Mouse (Mus musculus): ENCODE measurements around the gene Gm49388. TPM values are rescaled to one million over a fixed set of nuclear protein-coding genes. Genes with fewer than 3 reads are reported as not detected.

Gene Gm49388
- polyA plus RNA-seq, 1 experiment from 2014 or later, result not detected

DNA sequence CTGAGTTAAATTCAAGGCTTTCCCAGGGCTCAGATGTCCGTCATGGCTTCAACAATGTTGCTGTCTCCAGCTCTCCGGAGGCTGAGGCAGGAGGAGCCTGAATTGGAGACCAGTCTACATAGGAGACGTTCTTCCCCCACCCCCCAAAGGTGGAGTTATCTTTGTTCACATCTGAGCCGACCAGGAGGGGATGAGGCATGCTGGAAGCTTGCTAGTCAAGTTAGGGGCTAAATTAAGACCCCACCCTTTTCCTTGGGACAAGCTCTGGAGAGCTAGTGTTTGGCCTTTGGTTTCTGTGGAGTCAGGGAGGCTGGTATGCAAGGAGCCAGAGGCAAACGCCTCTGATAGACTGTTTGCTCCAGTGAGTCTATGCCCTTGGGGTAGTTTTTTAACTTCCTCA lies 32.2 kb upstream of the Gm49388 start:
- Histone ChIP-seq H3K27ac (0 out of 2 replicates have a peak overlapping the region, but pooled peaks have one; percentile 4), H3K36me3 (peaks cover 97% of the 10 kb centered on the region), H3K9me3 (no peaks in the 10 kb centered on the region), H3K27me3 (no peaks in the 10 kb centered on the region), H3K9ac (no peak overlapping the region), H3K4me1 (peaks cover 47% of the 10 kb centered on the region), H3K4me3 (no peak overlapping the region), H3K4me2 (no peak overlapping the region)
- no peak for ATAC-seq (ENCODE audit: insufficient number of reproducible peaks, low FRiP score, low TSS enrichment, low read depth)
- WGBS, result 62% methylated on average over 5 of the region's 5 CpGs

DNA sequence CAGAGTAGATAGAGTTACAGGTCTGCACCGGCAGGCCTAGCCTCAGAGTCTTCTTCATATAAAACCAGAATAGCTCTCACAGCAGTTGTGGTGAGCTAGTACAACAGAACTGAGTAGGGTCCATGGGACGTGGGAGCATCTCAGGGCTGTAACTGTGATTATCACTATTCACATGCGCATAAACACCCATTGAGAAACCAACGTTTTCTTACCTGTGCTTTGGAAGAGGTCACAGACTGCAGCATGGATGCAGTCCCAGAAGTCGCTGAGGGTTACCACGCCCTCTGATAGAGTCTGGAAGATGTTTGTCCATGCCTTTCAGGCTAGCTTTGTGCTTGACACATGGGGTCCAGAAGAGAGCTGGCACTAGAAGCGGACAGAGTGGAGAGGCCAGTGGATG lies 31.7 kb upstream of the Gm49388 start:
- Histone ChIP-seq H3K27me3 (no peaks in the 10 kb centered on the region), H3K9ac (no peak overlapping the region), H3K4me3 (no peak overlapping the region), H3K9me3 (no peaks in the 10 kb centered on the region), H3K4me2 (no peak overlapping the region), H3K27ac (no peak overlapping the region), H3K4me1 (peaks cover 43% of the 10 kb centered on the region), H3K36me3 (peaks cover 96% of the 10 kb centered on the region)
- ATAC-seq (ENCODE audit: insufficient number of reproducible peaks, low FRiP score, low TSS enrichment, low read depth), result no peak
- WGBS, result 84% methylated on average over 7 of the region's 7 CpGs

GRCm38 (mm10) chr7:127759716-127760115 lies 25.7 kb upstream of the Gm49388 start:
- no peaks in the 10 kb centered on the region for H3K27me3 ChIP-seq
- 20% methylated on average over 6 of the region's 6 CpGs for WGBS
- H3K9ac ChIP-seq, result no peak overlapping the region
- H3K9me3 ChIP-seq, result no peaks in the 10 kb centered on the region
- H3K4me2 ChIP-seq, result no peak overlapping the region
- no peak overlapping the region for H3K27ac ChIP-seq
- peaks cover 30% of the 10 kb centered on the region for H3K4me1 ChIP-seq
- H3K4me3 ChIP-seq, result no peak overlapping the region
- no peak for ATAC-seq (ENCODE audit: insufficient number of reproducible peaks, low FRiP score, low TSS enrichment, low read depth)
- H3K36me3 ChIP-seq, result peaks cover 59% of the 10 kb centered on the region

GRCm38 (mm10) chr7:127760478-127760877 lies 24.9 kb upstream of the Gm49388 start:
- H3K9ac ChIP-seq, result no peak overlapping the region
- no peaks in the 10 kb centered on the region for H3K9me3 ChIP-seq
- H3K4me2 ChIP-seq, result no peak overlapping the region
- H3K4me3 ChIP-seq, result no peak overlapping the region
- 68% methylated on average over 3 of the region's 3 CpGs for WGBS
- H3K4me1 ChIP-seq, result peaks cover 23% of the 10 kb centered on the region
- peak overlapping the region; percentile 40; the same call in 1 of the 2 replicates for H3K27ac ChIP-seq
- ATAC-seq (ENCODE audit: insufficient number of reproducible peaks, low FRiP score, low TSS enrichment, low read depth), result no peak
- peaks cover 58% of the 10 kb centered on the region for H3K36me3 ChIP-seq
- H3K27me3 ChIP-seq, result no peaks in the 10 kb centered on the region

DNA sequence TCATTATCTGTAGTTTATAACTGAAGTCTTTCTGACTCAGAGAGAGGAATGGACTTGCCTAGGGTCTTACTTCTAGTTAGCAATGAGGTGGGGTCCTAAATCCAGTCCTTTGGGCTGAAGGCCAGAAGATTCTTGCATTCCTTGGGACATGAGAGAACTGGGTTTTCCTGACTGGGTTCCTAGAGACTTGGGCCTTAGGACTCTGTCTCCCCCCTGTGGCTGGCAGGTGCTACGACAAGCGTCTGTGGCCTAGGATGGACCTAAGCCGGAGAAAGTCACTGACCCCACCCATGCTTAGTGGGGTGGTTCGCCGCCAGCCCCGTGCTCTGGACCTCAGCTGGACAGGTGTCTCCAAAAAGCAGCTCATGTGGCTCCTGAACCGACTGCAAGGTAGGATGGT lies 24.4 kb upstream of the Gm49388 start:
- Histone ChIP-seq H3K27me3 (no peaks in the 10 kb centered on the region), H3K27ac (no peak overlapping the region), H3K36me3 (peaks cover 58% of the 10 kb centered on the region), H3K9ac (no peak overlapping the region), H3K4me2 (no peak overlapping the region), H3K4me3 (no peak overlapping the region), H3K9me3 (no peaks in the 10 kb centered on the region), H3K4me1 (peaks cover 18% of the 10 kb centered on the region)
- 31% methylated on average over 7 of the region's 7 CpGs for WGBS
- no peak for ATAC-seq (ENCODE audit: insufficient number of reproducible peaks, low FRiP score, low TSS enrichment, low read depth)

GRCm38 (mm10) chr7:127763642-127764041 lies 21.8 kb upstream of the Gm49388 start:
- no peaks in the 10 kb centered on the region for H3K9me3 ChIP-seq
- no peak overlapping the region for H3K27ac ChIP-seq
- peaks cover 16% of the 10 kb centered on the region for H3K4me1 ChIP-seq
- no peak for ATAC-seq (ENCODE audit: insufficient number of reproducible peaks, low FRiP score, low TSS enrichment, low read depth)
- no peak overlapping the region for H3K4me2 ChIP-seq
- no peak overlapping the region for H3K4me3 ChIP-seq
- H3K36me3 ChIP-seq, result peaks cover 53% of the 10 kb centered on the region
- H3K9ac ChIP-seq, result no peak overlapping the region
- H3K27me3 ChIP-seq, result no peaks in the 10 kb centered on the region
- 91% methylated on average over 4 of the region's 4 CpGs for WGBS

DNA sequence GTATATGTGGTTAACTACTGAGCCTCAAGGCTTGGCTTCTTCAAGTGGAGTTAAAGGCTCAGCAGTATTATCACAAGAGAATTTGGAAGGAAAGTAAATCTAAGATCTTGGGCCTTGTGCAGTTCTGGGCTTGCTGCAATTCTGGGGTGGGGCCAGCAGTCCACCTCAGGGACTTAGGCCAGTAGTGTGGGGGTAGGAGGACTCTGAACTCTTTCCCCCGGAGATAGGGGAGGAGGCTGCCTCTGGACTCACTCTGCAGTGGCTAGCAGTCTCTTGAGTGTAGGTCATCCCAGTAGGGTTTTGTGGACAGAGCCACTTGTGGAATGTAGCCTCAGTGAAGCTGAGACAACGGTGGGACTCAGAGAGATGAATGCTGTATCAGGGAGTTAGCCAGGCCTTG lies 19.7 kb upstream of the Gm49388 start:
- Histone ChIP-seq H3K36me3 (peaks cover 53% of the 10 kb centered on the region), H3K4me2 (no peak overlapping the region), H3K4me3 (no peak overlapping the region), H3K4me1 (peaks cover 21% of the 10 kb centered on the region), H3K9me3 (no peaks in the 10 kb centered on the region), H3K9ac (no peak overlapping the region), H3K27me3 (no peaks in the 10 kb centered on the region), H3K27ac (no peak overlapping the region)
- ATAC-seq (ENCODE audit: insufficient number of reproducible peaks, low FRiP score, low TSS enrichment, low read depth), result no peak
- 86% methylated on average over 2 of the region's 2 CpGs for whole genome bisulfite sequencing

DNA sequence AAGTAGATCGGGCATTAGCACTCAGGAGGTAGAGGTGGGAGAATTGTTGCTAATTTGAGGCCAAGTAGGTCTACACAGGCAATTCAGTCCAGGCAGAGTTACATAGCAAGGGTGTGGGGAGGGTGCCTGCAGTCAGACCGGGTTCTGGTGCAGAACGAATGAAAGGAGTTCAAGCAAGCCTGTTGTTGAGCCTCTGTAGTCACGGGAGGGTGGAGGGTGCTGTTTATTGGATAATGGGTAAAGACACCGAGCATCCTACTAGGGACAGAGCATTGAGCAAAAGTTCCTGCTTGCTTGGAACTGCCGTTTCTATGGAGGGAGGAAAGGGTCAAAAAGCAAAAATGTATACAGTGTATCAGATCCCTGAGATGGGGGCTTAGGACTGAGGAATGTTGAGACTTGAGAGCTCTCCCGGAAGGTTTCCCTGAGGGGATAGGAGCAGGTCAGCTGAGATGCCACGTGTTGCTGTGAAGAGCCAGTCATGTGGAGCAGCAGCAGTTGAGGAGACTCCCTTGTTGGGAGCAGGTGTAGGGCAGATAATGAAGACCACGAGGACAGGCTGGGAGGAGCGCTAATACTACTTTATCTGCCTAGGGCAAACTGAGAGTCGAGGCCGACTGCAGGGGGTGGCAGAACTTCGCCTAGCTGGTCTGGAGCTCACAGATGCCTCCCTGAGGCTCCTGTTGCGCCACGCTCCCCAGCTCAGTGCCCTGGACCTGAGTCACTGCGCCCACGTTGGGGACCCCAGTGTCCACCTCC lies 18.4 kb upstream of the Gm49388 start:
- 74% methylated on average over 17 of the region's 17 CpGs for WGBS
- Histone ChIP-seq H3K9me3 (no peaks in the 10 kb centered on the region), H3K4me3 (no peak overlapping the region), H3K4me1 (peaks cover 26% of the 10 kb centered on the region), H3K27ac (peak overlapping the region; percentile 47; the same call in 1 of the 2 replicates), H3K9ac (no peak overlapping the region), H3K4me2 (no peak overlapping the region), H3K27me3 (no peaks in the 10 kb centered on the region), H3K36me3 (peaks cover 53% of the 10 kb centered on the region)
- no peak for ATAC-seq (ENCODE audit: insufficient number of reproducible peaks, low FRiP score, low TSS enrichment, low read depth)

GRCm38 (mm10) chr7:127767671-127768345 lies 17.6 kb upstream of the Gm49388 start:
- no peak for ATAC-seq (ENCODE audit: insufficient number of reproducible peaks, low FRiP score, low TSS enrichment, low read depth)
- H3K36me3 ChIP-seq, result peaks cover 48% of the 10 kb centered on the region
- H3K4me2 ChIP-seq, result no peak overlapping the region
- H3K9me3 ChIP-seq, result no peaks in the 10 kb centered on the region
- no peak overlapping the region for H3K9ac ChIP-seq
- peaks cover 26% of the 10 kb centered on the region for H3K4me1 ChIP-seq
- H3K4me3 ChIP-seq, result no peak overlapping the region
- peak overlapping the region; percentile 81 for H3K27ac ChIP-seq
- H3K27me3 ChIP-seq, result no peaks in the 10 kb centered on the region
- 93% methylated on average over 19 of the region's 19 CpGs for WGBS

GRCm38 (mm10) chr7:127768346-127768996 lies 16.9 kb upstream of the Gm49388 start:
- no peaks in the 10 kb centered on the region for H3K9me3 ChIP-seq
- peaks cover 26% of the 10 kb centered on the region for H3K4me1 ChIP-seq
- ATAC-seq (ENCODE audit: insufficient number of reproducible peaks, low FRiP score, low TSS enrichment, low read depth), result no peak
- H3K4me3 ChIP-seq, result 0 out of 2 replicates have a peak overlapping the region, but pooled peaks have one; percentile 70
- no peaks in the 10 kb centered on the region for H3K27me3 ChIP-seq
- H3K36me3 ChIP-seq, result peaks cover 44% of the 10 kb centered on the region
- H3K4me2 ChIP-seq, result peak overlapping the region; percentile 88
- 53% methylated on average over 13 of the region's 13 CpGs for WGBS
- H3K9ac ChIP-seq, result no peak overlapping the region
- peak overlapping the region; percentile 81 for H3K27ac ChIP-seq

GRCm38 (mm10) chr7:127768997-127769593 lies 16.3 kb upstream of the Gm49388 start:
- peak; percentile 90 for ATAC-seq (ENCODE audit: insufficient number of reproducible peaks, low FRiP score, low TSS enrichment, low read depth)
- Histone ChIP-seq H3K4me2 (peak overlapping the region; percentile 88), H3K4me1 (peaks cover 32% of the 10 kb centered on the region), H3K27ac (peak overlapping the region; percentile 88), H3K9me3 (no peaks in the 10 kb centered on the region), H3K27me3 (no peaks in the 10 kb centered on the region), H3K9ac (peak overlapping the region; percentile 74), H3K4me3 (peak overlapping the region; percentile 70), H3K36me3 (peaks cover 38% of the 10 kb centered on the region)
- WGBS, result under 1% methylated on average over 16 of the region's 16 CpGs

Measured in limb, embryonic 15.5 days (tissue).